Mouse (Mus musculus) monocyte, adult 2 months (primary cell): ENCODE results near the gene Bmp3.

Experiments used
- DNase-seq, 2 experiments: peaks; one replicate each; pipeline ENCODE4 v3.0.0; 2022; ENCODE audit warnings: low spot score in 2 of 2, low read depth in 1 of 2

Gene Bmp3

GRCm38 (mm10) chr5:98902339-98902738 is 48.1 kb downstream of the Bmp3 start:
- DNase-seq, result no peak

GRCm38 (mm10) chr5:98918716-98919115 is 64.5 kb downstream of the Bmp3 start:
- DNase-seq, result no peak

- no peak for DNase-seq
These were observed 67.4 kb downstream of the Bmp3 start for GRCm38 (mm10) chr5:98921608-98922007.

- DNase-seq, result no peak
These were observed 68.7 kb downstream of the Bmp3 start for GRCm38 (mm10) chr5:98922921-98923320.
